Mouse (Mus musculus): ENCODE results near the gene AC109138.7.
A peak's percentile ranks its signal among the peaks of the same experiment; 100 is the strongest.

The AC109138.7 gene

GRCm38 (mm10) chr19:4254230-4254629, 40.1 kb downstream of the AC109138.7 start:
- DNase-seq (ENCODE audit: low spot score) = no peak

- no peak for DNase-seq (ENCODE audit: low spot score)
Measured at GRCm38 (mm10) chr19:4255583-4256162, 41.5 kb downstream of the AC109138.7 start.

- DNase-seq (ENCODE audit: low spot score) = peak; percentile 100
Measured at GRCm38 (mm10) chr19:4257216-4257896, 43.2 kb downstream of the AC109138.7 start.

- DNase-seq (ENCODE audit: low spot score) = no peak
Measured at GRCm38 (mm10) chr19:4257897-4258252, 43.7 kb downstream of the AC109138.7 start.

GRCm38 (mm10) chr19:4261038-4261698, 47.0 kb downstream of the AC109138.7 start:
- DNase-seq (ENCODE audit: low spot score) = no peak

GRCm38 (mm10) chr19:4262756-4263155, 48.6 kb downstream of the AC109138.7 start:
- DNase-seq (ENCODE audit: low spot score) = no peak

- DNase-seq (ENCODE audit: low spot score) = no peak
Measured at GRCm38 (mm10) chr19:4263702-4264101, 49.5 kb downstream of the AC109138.7 start.

- DNase-seq (ENCODE audit: low spot score) = no peak
Measured at GRCm38 (mm10) chr19:4264171-4264780, 50.1 kb downstream of the AC109138.7 start.

GRCm38 (mm10) chr19:4265956-4266355, 51.8 kb downstream of the AC109138.7 start:
- no peak for DNase-seq (ENCODE audit: low spot score)

- peak; percentile 34 for DNase-seq (ENCODE audit: low spot score)
Measured at GRCm38 (mm10) chr19:4268566-4269361, 54.6 kb downstream of the AC109138.7 start, which contains the start of gene Ssh3. Gene Ssh3, minus strand, starts transcription at chr19:4269180.

GRCm38 (mm10) chr19:4270187-4270586, 56.0 kb downstream of the AC109138.7 start:
- DNase-seq (ENCODE audit: low spot score) = no peak

GRCm38 (mm10) chr19:4270972-4271371, 56.8 kb downstream of the AC109138.7 start:
- no peak for DNase-seq (ENCODE audit: low spot score)

- no peak for DNase-seq (ENCODE audit: low spot score)
Measured at GRCm38 (mm10) chr19:4279487-4279886, 65.3 kb downstream of the AC109138.7 start.

GRCm38 (mm10) chr19:4280425-4280824, 66.3 kb downstream of the AC109138.7 start:
- no peak for DNase-seq (ENCODE audit: low spot score)

Data from embryo, embryonic 10.5 days (tissue).